Mouse (Mus musculus) thymus, postnatal 25 days (tissue): ENCODE data around the gene Tet1.
"Not testable (repeated sequence)": the region's sequence is repeated elsewhere in the genome, so short reads cannot be mapped to it uniquely, and the experiment has no call there.

Source experiments
- DNase-seq: peaks from one replicate; pipeline ENCODE4 v3.0.0; 2022

Gene Tet1

DNA sequence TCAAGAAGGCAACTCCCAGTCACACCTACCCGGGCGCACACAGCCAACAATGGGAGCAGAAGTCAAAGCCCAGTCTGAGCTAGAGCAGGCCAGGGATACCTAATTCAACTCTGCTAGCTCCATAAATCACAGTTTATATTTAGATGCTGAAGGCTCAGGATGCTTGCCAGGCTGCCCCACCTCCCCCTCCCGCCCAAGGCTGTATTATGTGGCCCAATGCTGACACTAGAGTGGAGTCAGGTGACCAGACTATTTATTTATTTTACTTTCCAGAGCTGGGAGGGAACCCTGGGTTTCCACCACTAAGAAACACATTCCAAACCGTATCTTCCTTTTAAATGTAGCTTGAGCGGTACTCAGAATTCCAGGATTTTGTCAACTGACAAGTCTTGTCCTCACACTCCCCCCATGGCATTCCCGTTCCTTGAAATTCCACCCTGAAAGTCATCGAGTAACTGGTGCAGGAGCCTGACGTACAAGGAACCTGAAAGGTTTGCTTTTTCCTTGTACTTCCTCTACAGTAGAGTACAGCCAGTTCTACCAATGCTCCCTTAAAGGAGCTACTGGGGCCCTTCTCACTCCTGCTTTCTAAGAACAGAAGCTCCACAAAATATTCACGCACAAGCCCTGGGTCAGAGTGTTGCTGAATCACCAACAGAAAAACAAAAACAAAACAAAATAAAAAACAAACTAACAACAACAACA lies 64.9 kb downstream of the Tet1 start:
- DNase-seq, result no peak

DNA sequence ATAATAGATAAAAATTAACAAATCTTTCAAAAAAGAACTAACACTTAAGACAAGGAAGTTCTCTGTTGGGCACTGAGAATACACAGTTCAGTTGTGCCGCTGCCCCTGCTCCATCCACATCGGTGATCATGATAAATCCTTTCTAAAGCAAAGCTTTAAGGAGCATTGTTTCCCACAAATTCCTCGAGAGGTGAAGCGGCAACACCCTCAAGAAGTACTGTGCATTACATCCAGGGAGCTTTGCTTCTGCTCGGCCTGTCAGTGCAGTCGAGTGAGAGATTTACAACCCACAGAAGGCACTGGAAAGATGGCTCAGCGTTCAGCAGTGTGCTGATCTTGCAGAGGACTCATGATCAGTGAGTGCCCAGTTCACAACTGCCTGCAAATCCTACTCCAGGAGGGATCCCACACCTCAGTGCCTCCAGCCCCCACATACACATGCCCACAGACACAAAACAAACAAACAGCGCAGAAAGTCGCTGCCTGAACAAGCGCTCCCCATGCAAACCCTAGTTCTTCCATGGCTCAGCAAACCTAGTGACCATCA lies 66.8 kb downstream of the Tet1 start:
- no peak for DNase-seq

DNA sequence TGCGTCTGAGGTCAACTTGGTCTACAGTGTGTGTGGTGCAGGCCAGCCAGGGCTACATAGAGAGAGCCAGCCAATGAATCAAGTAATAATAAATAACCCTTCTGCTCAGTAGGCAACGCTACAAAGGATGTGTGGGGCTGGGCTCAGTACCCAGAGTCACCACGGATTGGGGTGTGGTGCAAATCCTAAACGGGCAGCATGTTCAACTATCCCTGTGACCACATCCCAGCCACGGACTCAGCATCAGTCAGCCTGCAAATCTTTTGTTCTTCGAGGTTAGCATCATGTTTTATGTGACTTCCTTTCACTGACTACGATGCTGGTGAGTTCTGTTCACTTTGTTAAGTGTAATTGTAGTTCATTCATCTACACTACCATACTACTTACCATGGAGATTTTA lies 68.1 kb downstream of the Tet1 start:
- no peak for DNase-seq

DNA sequence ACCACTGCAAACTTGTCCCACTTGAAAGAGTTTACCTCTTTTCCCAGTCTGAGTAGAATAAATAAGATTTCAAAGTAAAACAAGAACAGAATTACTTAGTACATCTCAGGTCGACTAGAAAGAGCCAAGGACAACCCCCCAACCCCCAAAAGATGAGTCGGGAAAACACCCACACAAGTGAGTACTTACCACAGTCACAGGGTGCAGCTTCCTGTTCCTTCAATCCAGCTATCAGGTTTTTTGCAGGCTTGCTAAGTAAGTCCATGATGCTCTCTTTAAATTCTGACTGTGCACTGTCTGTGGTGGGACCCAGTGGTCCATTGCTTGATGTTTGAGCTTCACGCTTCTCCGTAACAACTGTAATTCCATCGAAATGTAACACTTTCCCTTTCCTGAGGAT lies 70.8 kb downstream of the Tet1 start:
- DNase-seq, result no peak

DNA sequence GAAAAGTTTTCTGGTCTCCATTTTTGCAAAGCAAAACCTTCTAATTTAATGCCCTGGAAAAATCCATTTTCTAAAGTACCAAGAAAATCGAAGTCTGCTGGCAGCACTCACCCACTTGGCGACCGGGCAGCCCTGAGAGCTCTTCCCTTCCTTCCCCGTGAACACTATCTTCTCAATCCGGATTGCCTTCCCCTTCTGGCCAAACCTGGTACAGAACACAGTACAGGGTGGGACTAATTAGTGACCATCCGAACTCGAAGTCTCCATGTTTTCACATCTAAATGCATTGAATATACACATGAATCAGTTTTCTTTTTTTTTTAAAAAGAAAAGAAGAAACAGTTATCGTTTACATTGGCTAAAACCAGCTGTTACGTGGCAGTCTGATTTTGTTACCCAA lies 76.0 kb downstream of the Tet1 start:
- no peak for DNase-seq

DNA sequence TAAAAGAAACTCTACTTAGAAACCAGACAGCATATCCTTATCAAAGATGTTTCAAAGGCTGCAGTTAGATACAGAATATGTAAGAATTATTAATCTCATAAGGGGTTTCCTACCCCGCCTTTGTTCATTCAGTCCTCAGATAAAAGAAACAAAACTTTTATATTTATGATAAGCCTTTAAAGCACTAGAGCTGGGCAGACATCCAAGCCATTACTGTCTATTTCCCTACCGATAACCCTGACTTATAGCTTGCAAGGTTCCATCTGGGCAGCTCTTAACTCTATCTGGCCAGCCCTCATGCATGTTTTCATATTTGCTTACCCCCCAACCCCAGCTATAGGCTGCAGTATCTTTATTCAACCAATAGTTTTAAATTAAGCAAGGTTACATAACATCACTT lies 77.2 kb downstream of the Tet1 start:
- DNase-seq, result no peak

DNA sequence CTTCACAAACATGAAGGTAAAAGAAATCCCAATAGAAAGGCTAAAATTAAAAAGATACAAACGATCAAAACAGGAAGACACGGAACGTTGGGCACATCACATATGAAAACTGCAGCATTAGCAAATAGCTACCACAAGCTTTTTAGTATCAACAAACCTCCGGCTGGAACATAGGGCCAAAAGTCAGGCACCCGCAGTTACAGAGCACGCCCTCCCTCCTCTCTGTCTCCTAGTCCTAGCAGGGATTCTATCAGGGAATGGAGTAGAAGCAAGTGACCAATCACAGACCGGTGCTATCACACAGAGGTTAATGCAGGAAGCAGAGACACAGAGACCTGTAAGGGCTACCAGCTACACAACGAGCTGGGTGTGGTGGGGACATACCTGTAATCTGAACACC lies 84.3 kb downstream of the Tet1 start:
- no peak for DNase-seq

DNA sequence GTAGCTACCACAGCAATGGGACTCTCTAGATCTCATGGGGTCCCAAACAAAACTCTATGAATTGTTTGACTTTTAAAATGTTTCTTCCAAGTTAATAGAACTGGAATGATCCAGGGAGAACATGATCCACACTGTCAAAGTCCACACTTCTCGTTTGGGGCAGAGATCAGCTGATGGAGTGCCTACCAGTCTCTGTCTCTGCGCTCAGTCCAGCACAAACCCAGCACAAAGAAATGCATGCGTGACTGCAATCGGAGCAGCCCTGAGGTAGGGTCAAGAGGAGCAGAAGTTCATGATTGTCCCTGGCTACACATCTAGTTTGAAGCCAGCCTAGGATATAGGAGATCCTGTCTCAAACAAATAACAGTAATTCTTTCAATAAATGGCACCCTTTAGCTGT lies 85.4 kb downstream of the Tet1 start:
- no peak for DNase-seq

DNA sequence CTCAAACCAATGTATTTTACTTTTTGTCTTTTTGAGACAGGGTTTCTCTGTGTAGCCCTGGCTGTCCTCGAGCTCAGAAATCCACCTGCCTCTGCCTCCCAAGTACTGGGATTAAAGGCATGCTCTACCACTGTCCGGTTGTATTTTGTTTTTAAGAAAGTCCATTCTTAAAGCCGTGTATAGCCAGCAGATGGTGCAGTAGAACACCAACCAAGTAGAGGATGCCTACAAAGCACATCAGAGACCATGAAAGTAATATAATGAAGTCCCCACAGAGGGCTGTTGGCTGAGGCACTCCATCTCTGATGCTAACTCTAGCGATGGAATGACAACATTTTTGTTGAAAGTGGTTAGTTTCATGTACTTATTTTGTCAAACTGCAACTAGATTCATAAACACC lies 98.8 kb downstream of the Tet1 start:
- DNase-seq, result no peak

DNA sequence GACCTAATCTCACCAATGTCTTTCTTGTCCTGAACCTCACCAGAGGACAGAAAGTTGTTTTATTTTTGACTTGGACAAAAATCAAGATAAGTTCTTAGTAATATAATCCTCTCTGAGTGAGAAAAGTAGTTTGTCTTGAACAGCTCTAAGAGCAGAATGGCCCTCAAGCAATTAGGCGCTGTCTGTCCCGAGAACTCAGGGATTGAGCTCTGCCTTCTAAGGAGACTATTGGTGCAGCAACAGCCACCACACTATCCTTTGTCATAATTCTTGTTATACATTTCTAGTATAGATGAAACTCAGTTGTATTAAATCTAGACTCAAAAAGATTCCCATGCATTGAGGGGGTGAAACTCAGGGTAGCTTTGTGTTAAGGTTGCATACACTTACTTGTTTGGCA lies 100.0 kb downstream of the Tet1 start:
- DNase-seq, result no peak

DNA sequence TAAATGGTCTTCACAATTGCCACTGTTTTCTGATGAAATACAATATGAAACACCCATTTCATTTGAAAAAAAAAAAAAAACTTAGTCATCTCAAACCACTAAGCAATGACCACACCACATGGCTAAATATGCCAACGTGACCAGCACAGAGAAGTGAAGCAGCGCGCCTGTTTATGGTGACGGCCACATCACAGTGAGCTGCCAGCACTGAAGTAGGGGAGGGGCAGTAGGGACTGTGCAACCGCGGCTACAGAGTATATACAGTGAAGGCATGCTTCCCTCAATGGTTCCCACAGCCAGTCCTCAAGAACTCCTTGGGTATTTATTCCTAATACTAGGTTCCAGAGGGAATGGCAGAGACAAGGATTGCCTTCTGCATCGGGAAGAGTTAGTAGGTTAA lies 100.5 kb downstream of the Tet1 start:
- no peak for DNase-seq

DNA sequence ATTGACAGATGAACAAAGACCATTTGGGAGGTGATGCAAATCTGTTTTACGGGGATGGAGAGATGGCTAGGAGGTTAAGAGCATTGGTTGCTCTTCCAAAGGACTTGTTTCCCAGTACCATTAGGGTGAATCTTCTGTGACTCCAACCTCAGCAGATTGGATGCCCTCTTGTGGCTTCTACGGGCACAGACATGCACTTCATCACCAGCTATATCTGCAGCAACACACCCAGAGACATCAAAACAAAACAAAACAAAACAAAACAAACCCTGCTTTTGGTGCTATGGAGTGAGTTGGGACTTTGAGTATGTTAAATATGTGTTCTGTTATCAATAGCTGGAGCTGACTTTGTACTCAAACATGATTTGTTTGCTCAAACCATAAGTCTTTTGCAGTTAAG lies 104.7 kb downstream of the Tet1 start:
- no peak for DNase-seq

DNA sequence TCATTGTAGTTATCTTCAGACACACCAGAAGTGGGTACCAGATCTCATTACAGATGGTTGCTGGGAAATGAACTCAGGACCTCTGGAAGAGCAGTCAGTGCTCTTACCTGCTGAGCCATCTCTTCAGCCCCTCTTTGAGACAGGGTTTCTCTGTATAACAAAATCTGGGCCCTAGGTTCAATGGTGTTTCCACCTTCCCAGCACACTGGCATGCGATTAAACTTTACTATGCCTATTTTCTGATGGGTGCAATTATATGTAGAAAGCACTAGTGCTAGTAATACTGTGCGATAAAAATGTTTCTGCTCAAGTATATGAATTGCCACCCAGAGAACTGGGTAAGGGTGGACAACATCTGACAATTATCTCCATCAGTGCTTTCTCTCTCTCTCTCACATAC lies 105.5 kb downstream of the Tet1 start:
- DNase-seq, result no peak

DNA sequence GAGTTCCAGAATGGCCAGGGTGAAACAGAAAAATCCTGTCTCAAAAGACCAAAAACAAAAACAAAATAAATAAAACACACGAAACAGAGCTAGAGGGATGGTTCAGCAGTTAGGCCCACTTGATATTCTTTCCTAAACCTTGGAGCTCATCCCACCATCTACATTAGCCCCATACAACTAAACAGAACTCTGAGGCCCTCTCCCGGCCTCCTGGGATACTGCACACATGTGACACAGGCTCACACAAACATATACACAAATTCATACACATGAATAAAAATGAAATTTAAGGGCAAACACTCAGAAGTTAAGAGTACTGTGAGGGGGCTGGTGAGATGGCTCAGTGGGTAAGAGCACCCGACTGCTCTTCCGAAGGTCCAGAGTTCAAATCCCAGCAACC lies 114.6 kb downstream of the Tet1 start:
- no peak for DNase-seq

DNA sequence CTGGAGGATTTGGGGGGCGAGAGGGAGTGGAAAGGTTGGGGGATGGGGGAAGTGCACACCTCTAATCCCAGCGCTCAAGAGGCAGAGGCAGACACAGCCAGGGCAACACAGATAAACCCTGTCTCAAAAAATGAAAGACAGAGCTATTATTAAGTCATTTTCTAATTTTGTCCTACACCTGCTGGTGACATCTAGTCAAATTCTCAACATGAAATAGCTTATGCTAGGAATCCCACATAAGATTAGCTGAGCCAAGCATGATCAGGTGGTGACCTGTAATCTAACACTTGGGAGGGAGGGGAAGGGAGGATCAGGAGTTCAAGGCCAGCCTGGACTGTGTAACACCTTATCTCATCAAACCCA lies 115.7 kb downstream of the Tet1 start:
- DNase-seq, result no peak

DNA sequence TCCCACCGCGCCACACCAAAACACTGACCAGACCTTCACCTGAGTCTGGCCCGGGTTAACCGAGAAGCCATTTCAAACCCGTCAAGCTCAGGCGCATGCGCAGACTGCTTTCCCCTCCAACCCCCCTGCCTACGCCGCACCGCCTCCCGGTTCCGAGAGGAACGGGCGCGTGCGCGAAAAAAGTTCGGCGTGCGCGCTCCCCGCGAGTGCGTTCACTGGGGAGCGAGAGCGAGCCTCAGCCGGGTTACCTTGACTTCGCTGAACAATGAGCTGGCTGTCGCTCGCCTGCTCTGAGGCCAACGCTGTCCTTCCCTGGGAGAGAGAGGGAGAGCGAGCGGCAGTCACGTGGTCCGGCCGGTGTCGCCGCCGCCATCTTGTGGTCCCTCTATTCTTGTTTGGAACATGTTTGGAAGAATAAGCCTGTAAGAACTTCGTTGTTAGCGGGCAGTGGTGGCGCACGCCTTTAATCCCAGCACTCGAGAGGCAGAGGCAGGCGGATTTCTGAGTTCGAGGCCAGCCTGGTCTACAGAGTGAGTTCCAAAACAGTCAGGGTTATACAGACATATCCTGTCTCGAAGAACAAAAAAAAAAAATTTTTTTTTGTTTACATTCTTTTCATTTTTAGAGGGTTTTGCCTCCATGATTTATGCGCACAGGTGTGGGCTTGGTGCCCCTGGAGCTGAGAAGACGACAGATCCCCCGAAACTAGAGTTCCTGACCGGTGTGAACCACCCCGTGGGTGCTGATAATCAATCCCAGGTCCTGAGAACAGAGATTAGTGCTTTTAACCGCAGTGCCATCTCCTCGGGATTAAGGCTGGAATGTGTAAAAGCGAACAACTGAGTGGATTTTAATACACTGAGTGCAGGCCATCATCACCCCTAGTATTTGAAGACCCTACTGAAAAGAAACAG lies 116.4 kb downstream of the Tet1 start, which contains the start of gene Ccar1:
Gene Ccar1, minus strand, starts transcription at position 110 of the 914 bp plus-strand sequence.
- peak; percentile 99 for DNase-seq

DNA sequence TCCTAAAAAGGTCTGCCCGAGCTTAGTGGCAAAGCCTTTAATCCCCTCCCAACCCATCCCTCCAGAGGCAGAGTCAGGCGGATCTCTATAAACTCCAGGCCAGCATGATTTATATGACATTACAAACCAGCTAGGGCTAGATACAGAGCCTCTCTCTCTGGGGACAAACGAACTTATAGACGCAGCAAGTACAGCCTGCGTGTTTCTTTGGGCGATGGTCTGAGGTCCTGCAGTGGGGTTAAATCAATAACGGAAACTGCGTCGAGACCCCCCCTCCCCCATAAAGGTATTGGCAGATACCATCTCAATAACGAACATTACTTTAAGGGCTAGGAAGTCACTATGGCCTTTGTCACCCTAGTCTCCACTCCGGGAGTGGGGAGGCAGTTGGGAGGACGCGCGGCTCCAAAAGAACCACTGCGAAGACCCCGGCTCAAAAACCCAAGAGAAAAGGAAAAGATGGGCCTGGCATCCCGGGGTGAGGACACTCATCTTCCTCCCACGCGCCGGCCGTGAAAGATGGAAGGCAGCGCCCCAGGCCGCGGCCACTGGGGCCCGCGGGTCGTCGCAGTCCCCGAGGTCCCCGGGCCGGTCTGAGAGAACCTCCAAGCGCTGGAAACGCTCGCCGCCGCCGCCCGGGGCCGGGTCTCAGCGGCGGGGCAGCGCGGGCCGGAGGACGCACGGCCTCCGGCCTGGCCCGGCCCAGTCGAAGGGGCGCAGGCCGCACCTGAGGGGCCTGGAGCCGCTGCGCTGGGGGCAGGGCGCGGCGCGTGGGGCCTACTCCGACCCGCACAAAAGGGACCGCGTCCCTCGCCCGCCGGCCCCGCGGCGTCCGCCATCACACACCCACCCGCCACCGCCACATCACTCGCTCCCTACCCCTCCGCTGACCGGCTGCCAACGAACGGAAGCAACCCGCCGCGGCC lies 117.3 kb downstream of the Tet1 start:
- no peak for DNase-seq

DNA sequence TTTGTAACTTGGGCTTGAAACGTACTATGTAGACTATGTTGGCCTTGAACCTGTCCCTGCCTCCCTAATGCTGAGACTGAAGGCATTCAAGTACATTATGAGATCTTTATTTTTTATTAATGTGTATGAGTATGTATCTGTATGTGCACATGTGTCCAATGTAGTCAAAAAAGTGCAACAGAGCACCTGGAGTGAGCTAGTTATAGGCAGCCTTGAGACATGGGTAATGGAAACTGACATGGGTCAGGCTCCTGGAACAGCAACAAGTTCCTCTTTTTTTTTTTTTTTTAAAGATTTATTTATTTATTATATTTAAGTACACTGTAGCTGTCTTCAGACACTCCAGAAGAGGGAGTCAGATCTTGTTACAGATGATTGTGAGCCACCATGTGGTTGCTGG lies 127.0 kb downstream of the Tet1 start:
- not testable (repeated sequence) for DNase-seq
